Mouse (Mus musculus) spleen, postnatal 10 days (tissue): ENCODE measurements around the gene Ccdc186.
A peak's percentile ranks its signal among the peaks of the same experiment; 100 is the strongest.

Source experiments
- DNase-seq, 2 experiments: peaks; one replicate each; pipeline ENCODE4 v3.0.0; 2021 to 2022; ENCODE audit warnings: low spot score in 2 of 2

Ccdc186 gene

DNA sequence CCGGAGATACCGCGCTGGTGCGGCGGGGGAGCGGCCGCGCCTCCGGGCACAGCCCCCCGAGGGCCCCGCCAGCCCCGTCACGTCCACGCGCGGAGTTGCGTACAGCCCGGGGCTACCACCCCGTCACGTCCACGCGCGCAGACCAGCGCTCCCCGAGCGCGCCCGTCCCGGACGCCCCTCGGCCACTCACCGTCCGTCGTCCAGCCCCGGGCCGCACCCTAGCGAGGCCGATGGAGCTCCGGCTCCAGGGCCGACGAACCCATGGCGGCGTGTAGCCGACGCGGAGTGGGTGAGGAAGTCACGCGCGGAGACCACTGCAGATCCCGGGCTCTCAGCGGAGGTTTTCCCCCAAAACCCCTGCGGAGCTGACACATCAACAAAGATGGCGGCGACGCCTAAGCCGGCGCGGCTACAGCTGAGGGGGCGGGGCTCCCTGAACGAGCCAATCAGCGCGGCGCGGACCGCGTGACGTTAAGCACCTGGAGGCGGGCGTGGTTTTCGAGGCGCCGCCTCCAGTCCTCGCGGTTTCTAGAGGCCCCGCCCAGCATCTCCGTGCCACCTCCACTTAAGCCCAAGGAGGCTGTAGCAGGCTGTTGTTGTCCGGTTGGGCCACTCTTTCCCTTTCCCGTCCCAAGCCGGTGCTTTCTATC lies at the start of gene Ccdc186:
Gene Ccdc186, minus strand, starts transcription at position 393 of the 650 bp plus-strand sequence.
- peak; percentile 98 for DNase-seq

DNA sequence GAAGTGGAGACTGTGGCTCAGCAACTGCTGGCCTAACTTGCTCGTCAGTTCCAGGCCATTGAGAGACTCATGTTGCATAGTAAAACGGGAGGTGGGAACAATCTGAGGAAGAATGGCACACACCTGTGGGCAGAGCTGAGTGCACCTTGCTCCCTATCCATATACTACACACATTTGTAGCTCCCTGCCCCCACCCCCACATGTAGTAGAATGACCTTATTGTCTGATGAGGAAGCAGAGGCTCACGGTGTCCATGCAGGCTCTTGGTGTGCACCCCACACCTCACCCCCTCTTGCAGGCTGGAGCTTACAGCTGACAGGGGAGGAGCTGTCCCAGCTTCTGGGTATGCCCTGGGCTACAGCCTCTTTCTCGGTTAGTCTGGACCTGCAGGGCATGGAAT lies 45.7 kb upstream of the Ccdc186 start:
- no peak for DNase-seq

DNA sequence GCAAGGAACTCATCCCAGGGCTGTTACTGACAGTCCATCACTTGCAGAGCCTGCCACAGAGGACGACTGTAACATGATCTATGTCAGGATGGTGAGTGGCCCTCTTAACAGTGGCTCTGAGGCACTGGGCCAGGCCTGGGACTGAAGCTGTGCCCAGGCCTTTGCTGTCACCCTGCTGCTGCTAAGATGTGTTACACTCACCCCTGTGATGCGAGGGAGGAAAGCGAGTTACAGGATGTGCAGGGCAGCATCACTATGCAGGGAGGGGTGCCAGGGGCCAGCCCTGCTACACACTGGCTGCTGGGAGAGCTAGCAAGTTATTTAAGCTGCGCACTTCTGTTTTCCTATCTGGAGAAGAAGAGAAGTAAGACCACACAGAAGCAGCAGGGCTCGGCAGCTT lies 34.5 kb upstream of the Ccdc186 start:
- no peak for DNase-seq

DNA sequence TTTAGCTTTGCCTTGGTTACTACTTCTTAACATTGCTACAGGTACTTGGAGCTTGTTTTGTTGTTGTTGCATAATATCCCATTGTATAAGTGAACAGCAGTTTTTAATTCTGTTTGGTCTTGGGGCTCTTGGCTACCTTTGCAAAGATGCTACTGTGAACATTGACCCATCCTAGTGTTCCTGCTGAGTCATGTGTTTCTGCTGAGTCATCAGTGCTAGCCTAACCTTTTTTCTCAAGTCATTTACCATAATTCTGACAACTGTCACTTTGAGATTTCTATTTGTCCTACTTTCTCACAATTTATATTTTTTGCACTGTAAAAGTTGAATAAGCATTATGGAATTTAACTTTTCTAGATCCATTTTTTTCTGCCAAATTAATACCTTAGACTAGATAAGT lies 30.6 kb upstream of the Ccdc186 start:
- no peak for DNase-seq

DNA sequence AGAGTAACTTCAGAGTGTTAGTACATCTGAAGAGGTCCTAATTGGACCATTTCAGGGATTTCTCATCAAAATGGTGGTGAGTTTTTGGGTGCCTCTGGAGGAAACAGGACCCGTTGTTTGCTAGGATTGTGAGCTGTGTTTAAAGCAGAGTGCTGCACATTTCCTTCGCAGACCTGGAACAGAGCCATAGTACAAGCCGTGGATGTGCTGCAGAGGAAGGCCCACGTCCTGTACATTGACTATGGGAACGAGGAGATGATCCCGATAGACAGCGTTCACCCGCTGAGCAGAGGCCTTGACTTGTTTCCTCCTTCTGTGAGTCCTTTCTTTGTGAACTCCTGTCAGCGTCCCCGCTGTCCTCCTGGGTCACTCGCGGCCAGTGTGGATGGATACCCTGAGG lies 21.0 kb upstream of the Ccdc186 start:
- no peak for DNase-seq

DNA sequence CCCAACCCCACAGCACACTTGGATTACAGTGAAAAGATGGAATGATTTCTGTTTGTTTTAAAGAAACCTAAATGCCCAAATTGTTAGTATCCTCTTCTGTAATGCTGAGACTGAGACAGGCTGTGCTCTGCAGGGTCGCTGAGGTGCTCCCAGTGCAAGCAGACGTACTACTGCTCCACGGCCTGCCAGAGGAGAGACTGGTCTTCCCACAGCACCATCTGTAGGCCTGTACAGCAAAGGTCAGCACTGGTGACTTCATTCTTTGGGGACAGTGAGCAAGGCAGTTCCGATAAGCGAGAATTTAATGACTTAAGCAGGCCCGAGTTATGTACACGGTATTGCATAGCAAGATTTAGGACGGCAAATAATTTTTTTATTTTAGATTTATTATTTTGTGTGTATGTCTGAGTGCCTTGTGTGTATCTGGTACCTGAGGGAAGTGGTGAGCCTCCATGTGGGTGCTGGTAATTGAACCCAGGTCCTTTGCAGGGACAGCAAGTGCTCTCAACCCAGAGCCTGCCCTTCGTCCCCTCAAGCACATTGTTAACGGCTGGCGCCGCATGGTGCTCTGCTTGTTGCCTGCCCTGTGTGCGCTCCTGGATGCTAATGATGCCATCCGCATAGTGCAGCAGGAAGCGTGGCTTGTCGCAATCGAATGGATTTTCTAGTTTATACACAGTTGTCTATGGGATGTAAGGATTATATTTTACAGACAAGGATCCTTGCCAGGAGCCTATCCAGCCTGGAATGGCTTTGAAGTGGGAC lies 17.1 kb upstream of the Ccdc186 start:
- DNase-seq, result no peak

DNA sequence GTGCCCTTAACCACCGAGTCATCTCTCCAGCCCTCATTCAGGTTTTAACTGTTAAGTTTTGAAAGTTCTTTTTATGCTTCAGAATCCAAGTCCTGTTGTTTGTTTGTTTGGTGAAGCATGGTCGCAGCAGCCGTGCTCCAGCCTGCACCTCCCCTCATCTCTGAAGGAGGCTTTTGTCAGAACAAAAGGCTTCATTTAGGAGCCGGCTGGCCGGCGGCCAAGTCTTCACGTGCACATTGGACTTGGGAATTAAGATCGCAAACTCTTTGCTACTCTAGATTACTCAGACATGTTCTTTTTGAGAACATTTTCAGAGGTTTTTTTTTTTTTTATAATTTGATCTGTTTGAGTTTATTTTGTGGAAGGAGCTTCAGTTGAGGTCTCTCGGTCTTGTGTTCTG lies 13.3 kb upstream of the Ccdc186 start:
- no peak for DNase-seq

DNA sequence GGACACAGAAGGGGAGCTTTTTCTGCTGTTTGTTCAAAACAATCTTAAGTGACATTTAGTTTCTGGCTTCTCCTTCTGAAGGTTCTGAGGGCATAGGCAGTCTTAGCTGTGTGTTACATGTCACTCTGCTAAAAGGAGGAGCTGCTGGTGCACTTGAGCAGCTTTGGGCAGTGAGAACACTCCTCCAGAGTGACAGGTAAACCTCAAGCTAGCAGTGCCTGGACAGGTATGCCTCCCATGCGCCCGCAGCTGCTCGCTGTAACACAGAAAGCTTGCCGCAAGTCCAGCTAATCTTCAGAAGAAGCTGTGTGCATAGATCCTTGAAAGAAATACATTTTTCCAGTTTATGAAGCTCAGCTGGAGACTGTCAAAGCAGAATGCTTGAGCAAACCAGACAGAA lies 8.2 kb upstream of the Ccdc186 start:
- DNase-seq, result no peak

DNA sequence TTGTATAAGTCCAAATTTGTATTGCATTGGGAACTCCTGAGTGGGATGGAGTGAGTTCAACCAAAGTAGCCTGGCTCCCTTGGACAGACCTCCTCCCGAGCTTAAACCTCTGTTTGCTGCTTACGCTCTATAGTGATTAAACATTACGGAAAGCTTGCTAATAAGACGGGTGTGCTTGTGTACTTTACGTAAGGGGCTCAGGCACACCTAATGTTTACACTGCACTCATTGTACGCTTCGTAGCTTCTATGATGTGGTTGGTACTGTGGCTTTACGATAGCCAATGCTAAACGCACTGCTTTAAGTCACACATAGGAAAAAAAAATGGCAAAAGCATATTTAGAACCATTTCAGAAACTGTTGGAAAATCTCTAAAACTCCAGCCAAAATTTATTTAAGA lies 7.3 kb upstream of the Ccdc186 start:
- no peak for DNase-seq

DNA sequence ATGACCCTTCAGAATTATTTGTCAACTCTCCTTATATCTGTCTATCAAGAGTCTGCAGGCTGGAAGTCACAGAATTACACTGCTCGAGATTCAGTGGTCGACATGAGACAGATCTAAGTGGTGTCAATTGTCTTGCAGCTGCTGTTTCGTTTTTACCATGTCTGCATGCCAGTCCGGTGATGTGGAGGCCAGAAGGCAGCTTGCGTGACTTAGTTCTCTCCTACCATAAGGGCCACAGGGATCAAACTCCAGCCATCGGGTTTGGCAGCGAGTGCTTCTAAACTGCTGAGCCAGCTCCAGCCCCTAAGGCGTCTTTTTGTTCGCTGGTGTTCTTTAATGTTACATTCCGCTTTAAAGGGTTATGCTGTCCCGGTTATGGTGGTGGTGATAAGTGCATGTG lies 6.3 kb upstream of the Ccdc186 start:
- no peak for DNase-seq

DNA sequence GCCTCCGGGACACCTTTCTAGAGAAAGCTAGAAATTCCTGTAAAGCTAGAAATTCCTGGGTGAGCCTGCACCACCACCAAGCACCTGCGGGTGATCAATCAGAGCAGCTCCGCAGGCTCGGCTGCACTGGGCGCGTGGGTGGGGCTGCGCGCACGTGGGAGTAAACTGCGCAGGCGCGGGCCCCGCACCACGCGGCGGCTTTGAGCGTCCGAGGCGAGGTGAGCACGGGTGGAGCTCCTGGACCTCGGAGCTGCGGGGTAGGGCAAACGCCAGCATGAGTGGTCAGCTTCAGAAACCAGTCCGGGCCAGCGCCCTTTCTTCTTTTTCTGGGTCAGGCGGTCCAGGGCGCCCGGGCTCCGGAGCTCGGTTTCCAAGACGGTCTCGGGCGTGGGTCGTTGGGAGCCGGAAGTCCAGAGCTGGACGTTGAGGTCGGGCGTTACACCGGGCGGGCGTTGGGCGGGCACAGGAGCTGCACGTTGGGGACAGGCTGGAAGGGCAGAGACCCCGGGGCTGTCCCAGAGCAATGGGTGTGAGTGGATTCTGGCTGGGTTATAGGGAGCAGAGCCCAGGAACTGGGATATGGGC lies 4.1 kb upstream of the Ccdc186 start, which contains the start of gene Tdrd1:
Gene Tdrd1, plus strand, starts transcription at position 163 of the 585 bp plus-strand sequence.
- DNase-seq, result no peak

DNA sequence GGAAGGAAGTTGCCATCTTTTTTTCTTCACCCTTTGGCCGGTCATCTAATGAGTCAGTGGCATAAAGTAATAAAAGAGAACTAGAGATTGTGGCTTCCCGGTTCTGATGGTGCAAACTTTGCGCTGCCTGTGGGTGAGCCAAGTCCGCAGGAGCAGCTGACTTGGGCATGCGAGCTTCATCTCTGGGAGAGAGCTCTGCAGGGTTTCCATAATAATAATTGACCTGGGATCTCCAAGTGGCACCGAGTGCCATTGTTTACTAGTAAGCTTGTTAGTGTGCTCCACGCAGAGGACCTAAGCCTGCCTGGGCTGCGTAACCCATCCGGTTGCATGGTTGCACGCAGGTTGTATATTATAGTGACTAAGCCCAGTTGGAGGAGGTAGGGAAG lies 452 bp upstream of the Ccdc186 start:
- no peak for DNase-seq

DNA sequence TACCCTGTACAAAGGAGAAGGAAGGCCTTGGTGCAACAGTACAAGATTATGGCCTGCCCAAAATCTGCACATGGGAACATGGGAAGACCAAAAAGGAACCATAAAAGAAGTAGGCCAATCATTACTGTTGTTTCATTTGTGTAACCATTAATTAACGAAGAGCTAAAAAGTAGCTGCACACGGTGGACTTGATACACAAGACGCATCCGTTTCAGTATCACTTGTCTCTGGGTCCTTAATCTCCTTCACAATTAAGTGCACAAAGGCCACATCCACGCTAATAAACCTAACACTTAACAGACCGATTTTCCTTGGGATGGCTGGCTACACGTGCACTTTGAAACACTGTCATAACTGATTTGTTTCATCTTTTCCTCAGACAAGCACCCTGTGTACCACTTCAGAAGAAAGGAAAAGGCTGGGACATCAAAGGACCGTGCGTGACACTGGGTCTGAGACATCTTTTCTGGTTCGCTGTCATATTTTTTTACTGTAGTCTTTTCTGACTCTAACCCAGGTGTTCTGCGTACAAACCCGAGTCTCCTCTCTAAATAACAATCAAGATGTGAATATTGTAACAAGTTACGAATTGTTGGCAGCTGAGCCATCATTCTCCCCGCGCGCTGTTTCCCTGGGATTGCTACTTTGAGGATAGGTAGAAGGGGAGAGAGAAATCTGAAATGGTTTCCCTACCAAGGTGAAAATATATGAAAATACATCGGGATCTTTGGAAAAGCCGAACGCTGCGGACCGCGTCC lies 771 bp downstream of the Ccdc186 start:
- peak in 1 of 2 experiments; percentile 20 for DNase-seq

DNA sequence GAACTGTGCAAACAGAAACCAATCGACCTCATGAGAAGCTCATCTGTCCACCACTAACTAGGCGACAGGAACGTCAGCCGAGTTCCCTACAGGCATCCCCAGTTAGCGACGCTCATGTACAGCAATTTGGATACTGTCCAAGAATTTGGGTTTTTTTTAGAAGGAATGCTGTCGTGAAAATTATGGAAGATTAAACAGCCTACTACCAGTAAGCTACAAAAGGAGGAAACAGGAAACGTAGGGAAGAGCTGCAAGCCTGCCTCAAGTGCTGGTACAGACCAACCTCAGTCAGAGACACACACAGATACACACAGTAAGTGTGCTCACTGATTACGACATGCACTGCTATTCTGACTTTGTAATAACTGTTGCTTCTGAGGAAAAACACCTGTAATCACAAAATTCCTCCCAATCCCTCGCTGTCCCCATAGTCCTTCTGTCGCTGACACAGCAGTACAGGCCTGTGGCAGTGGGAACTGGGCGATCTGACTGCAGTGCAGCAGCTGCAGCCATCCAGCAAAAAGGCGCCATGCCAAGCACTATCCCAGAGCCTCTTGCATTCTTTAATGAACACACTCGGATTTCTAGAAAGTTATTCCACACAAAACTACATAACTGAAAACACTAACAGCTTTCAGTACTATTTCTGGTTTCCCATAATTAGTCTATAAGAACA lies 4.0 kb downstream of the Ccdc186 start:
- no peak for DNase-seq

DNA sequence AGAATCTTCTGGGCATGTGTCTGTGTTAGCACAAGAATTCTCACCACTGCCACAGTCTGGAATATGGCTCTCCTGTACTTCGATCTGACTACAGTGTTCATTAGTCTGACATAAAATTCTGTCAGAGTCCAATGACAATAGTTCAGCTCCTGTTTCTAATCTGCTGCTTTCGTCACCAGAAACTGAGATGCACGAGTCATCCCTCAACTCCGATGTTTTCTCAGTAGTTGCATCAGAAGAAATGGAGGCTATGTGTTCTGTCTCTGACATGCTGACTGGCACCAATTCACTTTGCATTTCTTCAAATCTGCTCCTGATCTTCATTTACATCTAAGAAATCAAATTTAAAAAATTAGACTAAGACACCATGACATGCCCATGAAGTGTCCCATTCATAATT lies 8.6 kb downstream of the Ccdc186 start:
- DNase-seq, result no peak

DNA sequence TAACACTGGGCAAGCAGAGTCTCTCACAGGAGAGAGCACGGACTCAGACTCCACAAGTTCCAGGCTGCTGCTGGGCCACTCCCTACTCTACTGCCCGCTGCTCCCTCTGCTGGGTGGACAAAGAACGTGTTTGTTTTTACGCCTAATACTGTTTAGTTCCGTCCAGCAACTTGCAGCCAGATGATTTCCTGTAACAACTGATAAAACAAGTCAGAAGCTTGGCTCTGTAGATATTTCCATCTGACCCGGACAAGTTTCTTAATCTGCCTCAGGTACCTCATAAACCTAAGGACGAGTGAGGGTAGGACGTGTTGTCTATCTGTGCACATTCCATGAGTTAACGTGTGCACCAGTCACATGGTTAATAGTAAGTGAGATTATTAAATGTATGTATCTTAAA lies 10.4 kb downstream of the Ccdc186 start:
- peak; percentile 32 to 79 for DNase-seq

DNA sequence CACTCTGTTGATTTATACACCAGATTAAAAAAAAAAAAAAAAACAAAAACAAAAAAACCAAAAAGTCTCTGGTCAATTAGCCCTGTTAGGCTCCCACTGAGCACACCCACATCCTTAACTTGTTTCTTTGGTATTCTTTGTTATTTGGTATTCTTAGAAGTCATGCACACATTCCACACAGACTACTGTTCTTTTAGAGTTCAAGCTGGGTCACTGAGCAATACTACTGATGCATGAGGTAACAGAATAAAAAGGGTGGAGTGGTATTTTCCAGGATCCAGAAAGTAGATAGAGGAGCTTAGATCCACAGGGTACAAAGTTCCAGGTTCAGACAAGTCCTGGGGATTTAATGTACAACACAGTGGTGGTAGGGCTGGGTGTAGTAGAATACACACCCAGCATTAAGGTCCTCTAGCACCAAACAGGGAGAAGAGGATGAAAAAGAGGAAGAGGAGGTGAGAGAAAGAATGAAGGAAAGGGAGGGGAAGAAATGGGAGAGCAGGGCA lies 11.3 kb downstream of the Ccdc186 start:
- no peak for DNase-seq

DNA sequence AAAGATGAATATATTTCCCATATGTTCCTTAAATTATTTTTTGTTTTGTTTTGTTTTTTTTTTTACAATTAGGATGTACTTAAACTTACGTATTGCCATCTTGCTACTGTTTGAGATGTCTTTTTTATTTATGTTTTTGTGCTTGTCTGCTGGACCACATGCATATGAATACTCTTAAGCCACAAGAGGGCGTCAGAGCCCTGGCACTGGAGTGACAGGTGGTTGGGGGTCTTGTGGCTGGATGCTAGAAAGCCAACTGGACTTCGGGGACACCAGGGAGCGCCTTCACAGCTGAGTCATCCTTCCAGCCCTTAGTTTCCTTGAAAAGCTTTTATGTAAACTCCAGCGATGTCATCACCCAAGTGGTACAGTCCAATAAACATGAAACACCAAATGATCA lies 13.2 kb downstream of the Ccdc186 start:
- DNase-seq, result no peak

DNA sequence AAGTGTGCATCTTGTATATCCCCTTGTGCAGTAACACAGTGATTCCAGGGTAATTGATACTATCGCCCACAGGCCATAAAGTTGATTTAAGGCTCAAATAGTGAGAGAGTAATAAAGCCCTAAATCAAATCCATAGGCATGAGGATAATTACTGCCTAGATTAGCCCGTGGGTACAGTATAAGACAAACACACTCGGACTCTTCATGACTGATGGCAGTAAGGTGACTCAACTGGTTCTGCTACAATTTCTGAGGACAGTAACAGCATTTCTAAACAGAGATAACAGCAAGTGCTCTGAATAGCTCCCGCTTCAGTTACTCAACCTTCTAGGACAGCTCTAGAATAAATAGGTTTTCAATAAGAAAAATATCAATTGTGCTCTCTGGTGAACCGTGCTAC lies 14.9 kb downstream of the Ccdc186 start:
- DNase-seq, result no peak

DNA sequence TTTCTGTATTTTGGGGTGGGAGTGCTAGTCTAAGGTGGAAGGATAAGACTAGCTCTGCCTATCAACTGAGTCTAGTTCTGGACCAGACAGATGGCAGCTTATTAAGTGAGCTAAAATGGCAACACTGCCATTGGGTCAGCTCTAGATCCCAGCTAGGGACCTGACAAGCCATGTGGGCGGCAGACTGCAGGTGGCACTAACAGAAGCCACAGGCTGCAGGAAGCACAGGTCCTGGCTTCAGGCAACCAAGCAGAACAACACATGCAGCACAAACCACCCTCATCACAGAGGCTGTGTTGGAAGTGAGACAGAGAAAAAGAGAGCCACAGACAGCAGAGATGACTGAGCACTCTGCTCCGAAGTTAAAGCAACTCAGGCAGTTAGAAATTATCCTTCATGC lies 16.6 kb downstream of the Ccdc186 start:
- peak in 1 of 2 experiments; percentile 54 for DNase-seq

DNA sequence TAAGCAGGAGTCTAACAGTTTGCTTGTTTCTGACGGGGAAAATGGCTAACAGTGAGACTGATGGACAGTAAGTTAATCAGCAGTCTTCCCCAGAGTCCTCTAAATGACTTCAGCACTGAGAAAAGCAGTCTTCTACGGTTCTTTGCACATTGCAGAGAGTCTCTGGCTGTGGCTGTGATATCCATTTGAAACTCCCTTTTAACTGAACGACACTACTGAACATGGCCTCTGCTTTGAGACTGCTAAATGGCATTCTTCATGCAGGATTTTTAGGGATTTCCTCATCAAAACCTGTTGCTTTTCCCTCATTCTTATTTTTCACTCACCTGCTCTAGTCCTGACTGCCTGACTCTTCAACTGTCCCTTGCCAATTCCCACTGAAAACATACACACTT lies 19.6 kb downstream of the Ccdc186 start:
- DNase-seq, result no peak
